Mouse (Mus musculus): ENCODE measurements around the gene Tmcc2. TPM values are rescaled to one million over a fixed set of nuclear protein-coding genes. Genes with fewer than 3 reads are reported as not detected.

The Tmcc2 gene
- polyA plus RNA-seq, 1 experiment = 26.7 TPM

DNA sequence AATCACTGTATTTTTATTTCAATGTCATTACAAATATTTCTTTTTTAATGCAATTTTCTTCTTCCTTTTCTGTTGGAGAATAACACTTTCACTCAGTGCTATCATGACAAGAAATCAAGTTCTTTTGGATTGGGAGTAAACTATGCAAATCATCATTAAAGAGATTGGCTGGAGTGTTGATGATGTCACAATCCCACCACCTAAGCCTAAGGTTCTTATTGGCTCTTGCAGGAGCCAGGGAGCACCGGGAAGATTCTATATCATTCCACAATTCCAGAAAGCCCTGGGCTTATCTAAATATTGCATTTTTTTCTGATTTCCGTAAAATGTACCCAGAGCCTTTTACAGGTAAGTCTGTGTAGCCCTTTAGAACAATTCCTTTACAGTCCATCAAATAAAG lies 5.6 kb upstream of the Tmcc2 start:
- TF ChIP-seq FLI1 (IDR thresholded peaks at IDR 0.05; ENCODE audit: low read length) (no peak), GATA1 (IDR thresholded peaks at IDR 0.05; ENCODE audit: borderline replicate concordance, low read length) (no peak)
- H3K4me1 ChIP-seq = peaks cover 2% of the 10 kb centered on the region
- H3K9me3 ChIP-seq = peaks cover 7% of the 10 kb centered on the region
- peaks cover 50% of the 10 kb centered on the region for H3K27me3 ChIP-seq (replicated peaks)
- no peaks in the 10 kb centered on the region for H3K36me3 ChIP-seq (replicated peaks; ENCODE audit: low read length)
- H3K4me3 ChIP-seq (replicated peaks) = no peak overlapping the region

DNA sequence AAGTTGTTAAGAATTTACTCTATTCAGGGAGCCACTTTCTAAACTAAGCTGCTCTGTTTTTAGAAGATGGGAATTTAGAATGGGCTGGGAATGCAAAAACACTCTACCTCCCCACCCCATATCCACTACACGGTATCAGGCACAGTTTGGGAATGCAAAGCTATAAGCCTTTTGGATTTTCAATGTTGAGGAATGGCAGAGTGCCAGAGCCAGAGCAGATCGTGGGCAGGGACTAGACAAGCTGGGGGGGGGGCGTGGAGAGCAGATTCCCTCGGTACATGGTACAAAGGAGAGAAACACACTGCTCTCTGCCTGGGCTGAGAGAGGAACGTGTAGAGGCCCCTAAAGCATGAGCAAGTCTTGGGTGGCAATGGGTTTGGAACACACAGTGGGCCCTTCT lies 1.8 kb upstream of the Tmcc2 start:
- Histone ChIP-seq H3K36me3 (replicated peaks; ENCODE audit: low read length) (no peaks in the 10 kb centered on the region), H3K4me1 (peaks cover 39% of the 10 kb centered on the region), H3K4me3 (replicated peaks) (no peak overlapping the region), H3K27me3 (replicated peaks) (peaks cover 80% of the 10 kb centered on the region), H3K9me3 (no peaks in the 10 kb centered on the region)
- TF ChIP-seq GATA1 (IDR thresholded peaks at IDR 0.05; ENCODE audit: borderline replicate concordance, low read length) (no peak), FLI1 (IDR thresholded peaks at IDR 0.05; ENCODE audit: low read length) (no peak)

DNA sequence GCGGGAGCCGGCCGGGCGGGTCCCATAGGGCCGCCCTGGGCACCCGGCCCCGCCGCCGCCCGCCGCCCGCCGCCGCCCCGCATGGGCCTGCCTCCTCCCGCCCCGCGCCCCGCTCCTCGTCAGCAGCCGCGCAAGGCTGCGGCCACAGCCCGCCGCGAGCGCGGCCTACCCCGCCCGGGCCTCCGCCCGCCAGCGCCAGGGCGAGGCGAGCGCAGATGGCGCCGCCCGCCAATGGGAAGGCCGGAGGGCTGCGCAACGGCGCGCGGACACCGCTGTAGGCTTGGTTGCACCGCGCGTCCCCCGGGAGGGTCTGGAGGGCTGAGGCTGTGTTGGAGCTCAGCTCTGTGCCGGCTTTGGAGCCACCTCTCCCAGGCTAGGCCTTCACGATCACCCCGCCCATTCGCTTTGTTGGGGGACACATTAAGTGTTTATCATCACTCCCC lies 520 bp upstream of the Tmcc2 start:
- H3K4me3 ChIP-seq (replicated peaks) = peak overlapping the region; percentile 89
- no peaks in the 10 kb centered on the region for H3K9me3 ChIP-seq
- no peaks in the 10 kb centered on the region for H3K36me3 ChIP-seq (replicated peaks; ENCODE audit: low read length)
- peaks cover 87% of the 10 kb centered on the region for H3K27me3 ChIP-seq (replicated peaks)
- no peak for TF ChIP-seq FLI1 (IDR thresholded peaks at IDR 0.05; ENCODE audit: low read length)
- TF ChIP-seq GATA1 (IDR thresholded peaks at IDR 0.05; ENCODE audit: borderline replicate concordance, low read length) = no peak
- peaks cover 41% of the 10 kb centered on the region for H3K4me1 ChIP-seq

DNA sequence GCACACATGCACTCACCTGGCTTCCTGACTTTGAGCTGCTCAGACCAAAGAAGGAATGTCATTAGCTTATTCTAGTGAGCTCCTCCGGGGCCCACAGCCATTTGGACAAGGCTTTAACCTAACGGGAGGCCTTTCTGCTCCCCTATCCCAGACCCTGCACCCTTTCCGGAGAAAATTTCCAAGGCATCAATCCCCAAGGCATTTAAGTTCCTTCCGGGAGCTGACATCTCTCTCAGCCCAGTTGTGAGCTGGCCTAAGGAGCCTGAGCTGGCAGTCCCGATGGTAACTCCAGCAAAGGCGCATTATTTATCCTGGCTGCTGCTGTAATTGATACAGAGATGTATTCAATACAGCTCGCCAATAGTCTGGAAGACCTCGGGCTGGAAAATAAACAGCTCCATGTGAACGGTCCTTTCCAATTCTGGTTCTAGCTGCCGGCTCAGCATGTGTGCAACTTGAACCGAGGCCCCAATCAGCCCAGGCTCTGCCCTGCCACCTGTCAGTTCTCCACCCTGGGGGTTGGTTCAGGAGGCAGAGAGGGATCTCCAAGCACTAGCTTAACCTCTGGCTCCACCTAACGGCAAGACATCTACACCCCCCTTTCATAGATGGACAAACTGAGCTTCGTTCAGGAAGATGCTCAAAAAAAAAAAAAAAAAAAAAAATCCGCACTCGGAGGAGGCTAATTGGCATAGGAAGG lies 1.0 kb downstream of the Tmcc2 start:
- Histone ChIP-seq H3K27me3 (replicated peaks) (peaks cover 96% of the 10 kb centered on the region), H3K9me3 (no peaks in the 10 kb centered on the region), H3K4me3 (replicated peaks) (peak overlapping the region; percentile 7), H3K36me3 (replicated peaks; ENCODE audit: low read length) (no peaks in the 10 kb centered on the region), H3K4me1 (peaks cover 47% of the 10 kb centered on the region)
- TF ChIP-seq GATA1 (IDR thresholded peaks at IDR 0.05; ENCODE audit: borderline replicate concordance, low read length) (no peak), FLI1 (IDR thresholded peaks at IDR 0.05; ENCODE audit: low read length) (no peak)

DNA sequence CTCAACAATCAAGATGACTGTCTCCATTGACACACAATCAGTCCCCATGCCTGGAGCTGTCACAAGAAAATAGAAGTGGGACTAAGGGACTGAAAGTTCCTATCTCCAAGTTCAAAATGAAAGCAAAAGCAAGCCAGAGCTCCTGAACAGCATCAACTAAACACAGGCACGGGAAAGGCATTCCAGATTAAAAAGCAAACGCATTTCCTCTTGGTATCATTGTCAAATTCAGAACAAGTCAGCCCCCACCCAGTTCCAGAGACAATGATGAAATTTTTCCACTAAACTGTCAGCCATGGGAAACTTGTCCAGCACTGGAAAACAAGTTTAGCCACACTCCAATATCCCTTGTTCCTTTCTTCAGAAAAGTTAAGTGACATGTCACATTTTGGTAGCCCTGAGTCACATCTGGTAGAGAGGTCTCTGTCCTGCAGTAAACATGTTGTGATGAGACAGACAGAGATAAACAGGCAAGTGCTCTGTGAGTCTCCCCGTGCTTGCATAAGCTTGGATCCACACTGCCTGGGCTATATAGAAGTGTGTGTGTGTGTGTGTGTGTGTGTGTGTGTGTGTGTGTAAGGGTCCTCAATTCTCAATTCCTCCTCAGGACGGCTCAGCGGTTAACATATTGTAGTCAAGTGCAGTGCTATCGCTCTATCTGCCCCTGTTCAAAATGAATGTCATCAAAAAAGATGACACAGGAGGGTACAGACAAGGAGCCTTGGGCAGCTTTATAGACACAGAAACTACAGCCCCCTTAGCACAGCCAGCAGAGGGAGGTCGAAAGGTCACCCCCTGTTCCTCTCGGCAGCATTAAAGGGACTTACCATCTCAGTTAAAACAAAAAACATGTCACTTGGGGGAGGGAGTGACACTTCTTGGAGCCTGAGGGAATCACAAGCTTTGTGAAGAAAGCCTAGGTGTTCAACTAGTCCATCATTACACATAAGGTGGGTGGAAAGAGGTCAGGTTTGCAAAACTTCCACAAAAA lies 2.0 kb downstream of the Tmcc2 start:
- peak overlapping the region; percentile 60 for H3K4me3 ChIP-seq (replicated peaks)

DNA sequence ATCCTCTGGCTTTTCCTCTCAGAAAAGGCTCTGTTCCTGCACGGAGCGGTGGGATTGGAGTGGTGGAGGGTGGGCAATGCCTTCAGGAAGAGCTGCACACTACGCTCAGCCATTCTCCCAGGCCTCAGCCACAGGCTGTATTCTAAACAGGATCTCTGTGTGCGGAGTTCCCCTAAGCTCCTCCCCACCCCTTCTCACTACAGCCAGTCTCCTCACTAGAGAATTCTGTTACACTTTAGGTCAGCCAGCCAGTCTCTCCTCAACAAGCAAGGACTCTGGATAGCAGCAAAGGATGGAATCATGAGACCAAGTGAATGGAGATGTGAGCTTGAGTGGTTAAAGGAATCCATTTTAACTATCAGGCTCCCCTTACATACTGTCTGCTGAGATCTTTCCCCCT lies 3.1 kb downstream of the Tmcc2 start:
- H3K4me3 ChIP-seq (replicated peaks) = no peak overlapping the region
- H3K27me3 ChIP-seq (replicated peaks) = peaks cover 97% of the 10 kb centered on the region
- no peaks in the 10 kb centered on the region for H3K36me3 ChIP-seq (replicated peaks; ENCODE audit: low read length)
- H3K9me3 ChIP-seq = no peaks in the 10 kb centered on the region
- TF ChIP-seq GATA1 (IDR thresholded peaks at IDR 0.05; ENCODE audit: borderline replicate concordance, low read length) (no peak), FLI1 (IDR thresholded peaks at IDR 0.05; ENCODE audit: low read length) (no peak)
- peaks cover 61% of the 10 kb centered on the region for H3K4me1 ChIP-seq

More for the DNA sequence above, 2.0 kb downstream of the Tmcc2 start:
- TF ChIP-seq FLI1 (IDR thresholded peaks at IDR 0.05; ENCODE audit: low read length) = no peak
- no peak for TF ChIP-seq GATA1 (IDR thresholded peaks at IDR 0.05; ENCODE audit: borderline replicate concordance, low read length)
- Histone ChIP-seq H3K9me3 (no peaks in the 10 kb centered on the region), H3K27me3 (replicated peaks) (peaks cover 97% of the 10 kb centered on the region), H3K36me3 (replicated peaks; ENCODE audit: low read length) (no peaks in the 10 kb centered on the region), H3K4me1 (peaks cover 56% of the 10 kb centered on the region)

DNA sequence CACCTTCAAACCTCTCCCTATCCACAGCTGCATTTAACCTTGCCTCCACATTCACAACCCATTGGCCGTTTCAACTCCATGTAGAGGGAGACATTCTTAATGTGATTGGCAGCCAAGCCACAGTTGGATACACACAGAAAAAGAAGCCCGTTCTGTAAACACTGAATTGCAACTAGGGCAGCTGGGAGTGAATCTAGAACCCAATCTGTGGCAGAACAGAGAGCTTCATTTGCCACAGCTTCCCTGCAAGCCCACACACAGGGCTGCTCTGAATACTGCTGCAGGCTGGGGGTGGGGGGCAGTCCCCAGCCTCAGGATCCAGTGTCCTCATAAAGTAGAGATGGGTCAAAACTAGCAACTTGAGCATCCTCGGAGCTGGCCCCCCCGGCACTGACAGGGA lies 4.8 kb downstream of the Tmcc2 start:
- Histone ChIP-seq H3K9me3 (no peaks in the 10 kb centered on the region), H3K4me3 (replicated peaks) (no peak overlapping the region), H3K36me3 (replicated peaks; ENCODE audit: low read length) (no peaks in the 10 kb centered on the region), H3K4me1 (peaks cover 66% of the 10 kb centered on the region), H3K27me3 (replicated peaks) (peaks cover 97% of the 10 kb centered on the region)
- TF ChIP-seq FLI1 (IDR thresholded peaks at IDR 0.05; ENCODE audit: low read length) = no peak
- no peak for TF ChIP-seq GATA1 (IDR thresholded peaks at IDR 0.05; ENCODE audit: borderline replicate concordance, low read length)

DNA sequence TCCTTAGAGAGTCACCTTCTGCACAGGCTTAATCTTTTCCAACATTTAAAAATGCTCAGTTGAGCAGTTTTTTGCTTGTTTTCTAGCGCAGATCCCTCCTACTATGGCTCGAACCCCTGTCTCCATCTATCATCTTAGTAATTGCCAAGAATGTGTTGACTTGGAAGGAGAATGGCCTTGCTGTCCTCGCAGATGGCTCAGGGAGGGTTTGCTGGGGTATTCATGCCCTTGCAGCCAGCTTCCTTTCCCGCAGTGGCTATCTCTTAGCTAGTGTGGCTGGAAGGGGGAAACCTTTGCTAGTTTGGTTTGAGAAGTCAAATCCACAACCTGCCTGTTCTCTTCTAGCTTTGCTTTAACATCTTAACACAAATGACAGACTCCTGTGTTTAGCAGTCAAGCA lies 5.4 kb downstream of the Tmcc2 start:
- Histone ChIP-seq H3K27me3 (replicated peaks) (peaks cover 97% of the 10 kb centered on the region), H3K4me1 (peaks cover 63% of the 10 kb centered on the region), H3K4me3 (replicated peaks) (no peak overlapping the region), H3K9me3 (no peaks in the 10 kb centered on the region), H3K36me3 (replicated peaks; ENCODE audit: low read length) (no peaks in the 10 kb centered on the region)
- no peak for TF ChIP-seq GATA1 (IDR thresholded peaks at IDR 0.05; ENCODE audit: borderline replicate concordance, low read length)
- no peak for TF ChIP-seq FLI1 (IDR thresholded peaks at IDR 0.05; ENCODE audit: low read length)

DNA sequence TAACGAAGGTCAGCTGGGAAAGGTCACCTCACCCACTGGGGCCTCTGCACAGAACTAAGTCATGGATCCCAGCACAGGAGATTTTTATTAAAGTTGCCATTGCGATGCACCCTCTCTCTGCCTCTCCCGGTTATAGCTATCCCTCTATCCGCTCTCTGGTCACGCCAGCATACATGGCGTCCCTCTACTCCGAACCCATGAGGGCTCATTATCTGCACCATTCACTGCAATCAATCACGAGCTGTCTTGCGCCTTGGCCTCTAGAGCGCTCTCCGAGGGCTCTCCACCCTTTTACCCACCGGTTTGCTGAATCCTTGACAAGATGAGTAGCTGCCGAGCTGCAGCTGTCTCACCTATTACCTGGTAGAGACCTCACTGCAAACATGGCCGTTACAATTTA lies 5.8 kb downstream of the Tmcc2 start:
- Histone ChIP-seq H3K36me3 (replicated peaks; ENCODE audit: low read length) (no peaks in the 10 kb centered on the region), H3K4me3 (replicated peaks) (no peak overlapping the region), H3K27me3 (replicated peaks) (peaks cover 97% of the 10 kb centered on the region), H3K4me1 (peaks cover 62% of the 10 kb centered on the region), H3K9me3 (no peaks in the 10 kb centered on the region)
- no peak for TF ChIP-seq GATA1 (IDR thresholded peaks at IDR 0.05; ENCODE audit: borderline replicate concordance, low read length)
- no peak for TF ChIP-seq FLI1 (IDR thresholded peaks at IDR 0.05; ENCODE audit: low read length)
